Mouse (Mus musculus): ENCODE data around the gene Etnk2. TPM values are rescaled to one million over a fixed set of nuclear protein-coding genes. Genes with fewer than 3 reads are reported as not detected.

The Etnk2 gene
- total RNA-seq, 2 experiments from 2014 or later = 7.8 to 10.2 TPM

DNA sequence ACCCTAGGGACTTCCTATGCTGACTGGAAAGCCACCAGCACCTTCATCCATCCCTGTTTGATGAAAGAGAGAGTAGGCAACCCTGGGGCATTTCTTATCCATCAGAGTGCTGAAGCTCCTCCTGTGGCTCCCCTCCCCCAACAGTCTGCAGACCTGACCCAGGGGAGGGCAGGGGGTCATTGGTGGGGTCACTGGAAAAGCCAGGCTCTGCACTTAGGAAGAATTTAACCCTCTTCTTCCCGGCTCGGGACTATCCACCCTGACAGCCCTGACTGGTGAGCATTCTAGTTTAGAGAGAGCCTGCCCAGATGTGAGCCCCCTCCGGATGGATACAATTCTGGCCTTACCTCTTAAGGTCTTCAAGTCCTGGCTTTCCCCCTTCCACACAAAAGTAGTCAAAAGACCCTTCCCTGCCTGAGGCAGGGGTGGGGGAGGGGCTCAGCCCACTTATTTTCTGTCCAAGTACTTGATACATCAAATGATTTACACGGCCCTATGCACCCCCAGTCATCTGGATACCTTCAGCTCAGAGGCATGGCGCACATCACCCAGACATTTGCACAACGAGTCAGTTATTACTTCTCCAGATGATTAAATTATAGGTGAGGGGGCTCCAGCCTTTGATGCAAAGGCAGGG is 45.6 kb downstream of the Etnk2 start:
- intact Hi-C loops (cut with DNase I) = no loop called here
- no peak for DNase-seq (ENCODE audit: low spot score in 2 of 2)

DNA sequence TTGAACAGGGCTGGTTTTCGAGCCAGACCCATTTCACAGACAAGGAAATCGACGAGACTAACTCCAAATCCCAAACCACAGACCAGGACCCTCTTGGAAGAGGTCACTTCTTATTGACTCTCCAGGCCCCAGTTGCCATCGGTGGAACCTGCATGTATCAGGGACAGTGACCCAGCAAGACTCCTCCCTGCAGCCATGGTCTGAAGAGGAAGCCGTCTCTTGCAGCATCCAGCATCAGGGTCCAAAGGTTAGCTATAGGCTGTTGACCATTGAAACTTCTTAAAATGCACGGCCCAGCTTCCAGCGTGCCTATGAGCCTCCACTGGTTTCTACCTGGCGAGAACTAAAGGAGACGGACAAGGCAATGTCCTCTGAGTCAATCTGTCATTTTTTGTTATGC is 46.4 kb downstream of the Etnk2 start:
- intact Hi-C loops (cut with DNase I) = no loop called here
- DNase-seq (ENCODE audit: low spot score in 2 of 2) = no peak

DNA sequence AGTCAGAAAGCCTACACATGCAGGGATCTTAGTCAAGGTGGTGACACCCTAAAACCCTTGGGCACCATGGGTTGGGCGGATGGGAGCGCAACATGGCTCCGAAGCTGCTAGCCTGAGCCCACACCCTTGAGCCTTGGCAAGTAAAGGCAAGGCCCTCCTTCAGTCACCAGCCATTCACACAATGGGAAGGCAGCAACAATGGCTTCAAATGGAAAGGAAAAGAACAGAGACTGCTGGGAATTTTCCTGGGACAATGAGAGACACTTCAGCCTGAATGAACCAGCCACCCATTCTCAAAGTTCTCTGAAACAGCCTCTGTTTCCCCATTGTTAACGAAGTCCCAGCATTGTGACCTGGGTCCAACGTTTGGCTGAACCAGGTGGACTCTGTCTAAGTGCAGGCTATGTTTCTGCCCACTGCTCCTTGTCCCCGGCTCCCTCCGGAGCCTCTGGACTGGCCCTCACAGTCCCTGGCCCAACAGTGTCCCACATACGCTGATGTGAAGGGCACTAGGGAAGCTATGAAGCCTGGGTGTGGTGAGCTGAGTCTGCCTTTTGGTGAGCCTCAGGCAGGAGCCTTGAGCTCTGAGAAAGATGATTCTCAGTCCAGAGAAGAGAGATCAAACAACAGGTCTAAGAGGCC is 48.3 kb downstream of the Etnk2 start:
- intact Hi-C loops (cut with DNase I) = no loop called here
- no peak for DNase-seq (ENCODE audit: low spot score in 2 of 2)

DNA sequence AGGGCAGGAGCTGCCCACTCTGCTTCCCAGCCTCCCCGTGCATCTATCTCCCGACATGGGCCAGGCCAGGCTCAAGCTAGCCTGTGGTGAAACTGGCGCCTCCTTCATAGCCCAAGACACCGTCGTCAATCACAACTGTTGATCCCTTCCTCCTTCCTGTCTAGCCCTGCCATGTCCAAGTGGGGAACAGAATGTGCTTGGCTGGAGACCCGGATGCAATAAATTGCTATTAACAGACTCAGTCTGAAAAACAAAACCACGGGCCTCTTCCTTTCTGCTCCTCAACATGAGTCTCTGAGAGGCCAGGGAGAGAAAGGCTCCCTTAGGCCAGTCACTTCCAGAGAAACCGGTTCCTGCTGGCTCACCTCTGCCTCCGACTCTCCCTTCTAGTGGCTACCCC is 49.6 kb downstream of the Etnk2 start:
- intact Hi-C loops (cut with DNase I) = no loop called here
- DNase-seq (ENCODE audit: low spot score in 2 of 2) = no peak

DNA sequence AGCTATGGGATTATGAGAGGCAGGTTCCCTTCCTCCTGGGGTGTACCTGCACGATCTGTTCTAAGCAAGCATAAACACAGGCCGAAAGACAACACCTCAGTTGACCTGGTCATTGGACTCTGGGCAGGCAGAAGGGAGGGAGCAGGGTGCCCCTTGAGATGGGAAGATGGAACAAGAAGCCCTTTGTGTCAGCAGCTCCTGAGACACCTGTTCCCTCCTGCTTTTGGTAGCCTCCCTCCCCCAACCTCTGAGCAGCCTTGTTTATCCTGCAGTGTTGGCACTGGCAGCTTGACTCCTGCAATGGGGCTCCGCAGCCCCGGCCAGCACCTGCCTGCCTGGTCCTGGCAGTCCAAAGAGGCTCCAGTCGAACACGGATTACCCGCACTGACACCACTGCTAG is 51.7 kb downstream of the Etnk2 start:
- intact Hi-C loops (cut with DNase I) = no loop called here
- DNase-seq (ENCODE audit: low spot score in 2 of 2) = no peak

DNA sequence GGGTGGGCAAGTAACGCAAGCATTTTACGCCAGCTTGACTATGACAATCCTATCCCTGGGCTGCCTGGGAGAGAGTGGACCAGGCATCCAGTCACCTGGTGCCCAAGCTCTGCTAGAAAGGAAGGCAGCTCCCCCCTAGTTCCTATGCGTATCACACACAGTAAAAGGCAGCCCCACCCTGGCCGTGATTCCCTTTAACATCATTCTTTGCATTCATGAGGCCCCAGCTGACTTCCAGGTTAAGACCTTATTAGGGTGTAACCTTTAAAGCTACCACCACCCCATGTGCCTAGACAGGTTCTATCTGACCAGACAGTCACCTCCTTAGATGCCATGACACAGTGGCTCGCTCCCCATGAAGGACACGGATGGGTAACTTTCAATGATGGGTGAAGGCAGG is 52.1 kb downstream of the Etnk2 start:
- no peak for DNase-seq (ENCODE audit: low spot score in 2 of 2)
- intact Hi-C loops (cut with DNase I) = no loop called here

DNA sequence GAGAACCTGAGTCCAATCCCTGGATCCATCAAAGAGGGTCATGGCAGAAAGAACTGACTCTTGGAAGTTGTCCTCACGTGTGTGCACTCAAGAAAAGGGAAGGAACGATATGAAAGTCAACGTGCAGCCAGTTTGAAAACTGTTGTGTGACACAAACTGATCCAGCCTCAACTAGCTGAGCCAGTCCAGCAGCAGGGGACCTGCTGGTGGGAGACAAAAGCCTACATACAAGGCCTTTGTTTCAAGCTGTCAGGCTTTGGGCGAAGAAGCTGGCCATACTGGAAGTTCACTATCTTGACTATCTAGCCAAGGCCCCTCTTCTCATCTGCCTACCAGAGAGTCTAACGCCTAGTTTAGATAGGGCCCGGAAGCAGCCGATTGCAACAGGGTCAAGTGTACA is 53.1 kb downstream of the Etnk2 start:
- intact Hi-C loops (cut with DNase I) = no loop called here
- DNase-seq (ENCODE audit: low spot score in 2 of 2) = no peak

DNA sequence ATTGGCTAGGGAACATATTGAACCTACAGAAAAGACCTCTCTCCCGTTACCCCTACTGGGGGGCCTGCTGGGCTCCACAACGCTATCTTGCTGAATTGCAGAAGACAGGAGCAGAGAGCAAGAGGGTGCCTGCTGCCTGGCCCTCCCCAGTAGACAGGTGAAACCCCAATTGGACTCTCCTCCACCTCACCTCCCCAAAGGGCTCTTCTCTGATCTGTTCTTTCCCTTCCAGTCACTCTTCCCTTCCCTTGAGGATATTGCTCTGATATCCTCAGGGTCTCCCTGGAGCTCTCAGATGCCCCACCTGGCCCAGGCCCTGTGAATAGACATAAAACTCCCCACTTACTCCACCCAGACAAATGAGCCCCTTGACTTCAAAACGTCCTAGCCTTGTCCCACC is 53.7 kb downstream of the Etnk2 start:
- no peak for DNase-seq (ENCODE audit: low spot score in 2 of 2)
- intact Hi-C loops (cut with DNase I) = no loop called here

DNA sequence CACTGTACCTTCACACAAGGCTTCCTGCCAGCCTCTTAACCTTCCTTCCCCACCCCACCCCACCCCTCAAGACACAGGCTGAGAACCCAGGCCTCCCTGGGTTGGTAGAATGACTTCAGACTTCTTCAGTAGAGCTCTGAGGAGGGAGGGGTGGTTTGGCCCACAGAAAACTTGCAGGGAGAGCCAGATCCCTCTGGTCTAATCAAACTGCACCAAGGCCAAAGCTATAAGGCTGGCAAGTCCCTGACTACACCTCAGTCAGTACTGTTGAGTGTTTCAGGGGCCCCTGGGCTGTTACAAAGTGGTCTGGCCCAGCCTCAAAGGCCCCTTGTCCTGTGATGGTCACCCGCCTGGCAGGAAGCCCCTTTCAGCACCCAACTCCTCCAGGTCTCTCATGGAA is 54.2 kb downstream of the Etnk2 start:
- intact Hi-C loops (cut with DNase I) = no loop called here
- no peak for DNase-seq (ENCODE audit: low spot score in 2 of 2)

DNA sequence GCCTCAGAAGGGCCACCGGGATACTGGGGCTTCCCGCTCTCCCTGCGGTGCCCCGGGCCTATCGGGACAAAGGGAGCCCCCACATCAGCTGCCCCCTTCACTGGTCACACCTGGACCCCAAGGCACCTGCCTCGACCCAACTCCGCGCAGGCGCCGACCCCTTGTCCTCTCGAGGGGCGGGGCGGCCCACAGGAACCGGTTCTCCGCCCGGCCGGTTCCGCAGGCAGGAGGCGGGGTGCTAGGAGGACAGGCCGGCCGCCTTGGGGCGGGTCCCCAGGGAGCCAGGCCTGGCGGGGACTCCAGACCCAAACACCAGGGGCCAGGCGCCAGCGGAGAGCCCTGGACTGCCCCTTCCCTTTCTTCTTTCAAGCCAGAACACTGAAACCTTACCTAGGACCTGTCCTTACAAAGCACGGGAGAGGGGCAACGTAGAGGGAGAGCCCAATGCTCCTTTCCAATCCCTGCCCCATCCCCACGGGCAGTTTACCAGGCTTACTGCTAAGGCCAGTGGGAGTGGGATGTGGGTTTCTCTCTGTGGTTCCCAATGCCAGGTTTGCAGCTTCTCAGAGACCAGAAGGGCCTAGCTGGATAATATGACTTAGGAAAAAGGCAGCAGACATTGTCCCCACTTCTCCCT is 54.9 kb downstream of the Etnk2 start:
- intact Hi-C loops (cut with DNase I) = no loop called here
- DNase-seq (ENCODE audit: low spot score in 2 of 2) = peak; percentile 14 to 24

DNA sequence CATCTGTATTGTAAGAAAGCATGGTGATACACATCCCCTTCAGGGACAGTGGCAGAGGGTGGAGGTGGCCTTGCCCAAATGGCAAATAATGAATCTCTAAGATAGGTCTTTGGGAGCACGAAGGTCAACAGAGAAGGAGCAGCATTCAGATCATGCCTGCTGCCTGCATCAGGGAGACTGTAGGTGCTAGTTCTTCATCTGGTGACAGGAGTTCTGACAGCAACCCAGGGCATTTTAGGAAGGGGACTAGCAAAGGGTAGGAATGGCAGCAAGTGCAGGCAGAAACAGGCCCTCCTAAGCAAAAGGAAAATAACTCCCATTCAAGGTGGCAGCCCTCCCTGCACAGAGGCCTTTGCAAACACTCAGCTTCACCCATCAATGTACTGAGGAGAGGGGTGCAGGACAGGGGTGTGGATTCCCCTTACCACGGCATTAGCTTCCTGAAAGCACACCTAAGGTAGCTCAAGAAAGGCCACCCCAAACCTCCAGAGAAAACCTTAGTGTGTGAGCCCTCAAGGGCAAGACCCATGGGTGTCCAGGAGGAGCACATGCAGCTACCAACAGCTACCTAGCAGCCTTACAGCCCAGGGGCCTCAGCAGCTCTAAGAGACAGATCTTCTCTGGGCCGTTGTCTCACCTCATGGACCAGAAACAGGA is 55.9 kb downstream of the Etnk2 start:
- no peak for DNase-seq (ENCODE audit: low spot score in 2 of 2)
- intact Hi-C loops (cut with DNase I) = no loop called here

DNA sequence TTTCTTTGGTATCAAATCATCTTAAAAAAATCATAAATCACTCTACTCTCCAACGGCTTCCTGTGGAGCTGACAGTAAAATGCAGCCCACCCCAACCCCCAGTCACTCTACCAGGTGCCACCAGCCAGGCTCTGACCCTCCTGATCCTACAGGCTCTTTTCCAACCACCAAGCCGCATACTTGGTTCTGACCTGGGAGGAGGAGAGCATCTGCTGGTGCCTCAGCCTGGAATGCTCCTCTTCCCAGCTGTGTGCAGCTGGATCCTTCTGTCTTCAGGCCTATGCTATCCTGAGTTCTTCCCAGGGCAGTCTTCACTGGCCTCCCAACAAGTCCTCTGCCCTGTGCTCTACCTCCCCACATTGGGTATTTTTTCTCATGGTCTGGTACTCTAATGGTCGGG is 57.1 kb downstream of the Etnk2 start:
- DNase-seq (ENCODE audit: low spot score in 2 of 2) = no peak
- intact Hi-C loops (cut with DNase I) = loop anchor here (5.0 to 10.0 kb wide), 2 partner anchors 33 to 74 kb away; no protein-coding TSS in a partner anchor

DNA sequence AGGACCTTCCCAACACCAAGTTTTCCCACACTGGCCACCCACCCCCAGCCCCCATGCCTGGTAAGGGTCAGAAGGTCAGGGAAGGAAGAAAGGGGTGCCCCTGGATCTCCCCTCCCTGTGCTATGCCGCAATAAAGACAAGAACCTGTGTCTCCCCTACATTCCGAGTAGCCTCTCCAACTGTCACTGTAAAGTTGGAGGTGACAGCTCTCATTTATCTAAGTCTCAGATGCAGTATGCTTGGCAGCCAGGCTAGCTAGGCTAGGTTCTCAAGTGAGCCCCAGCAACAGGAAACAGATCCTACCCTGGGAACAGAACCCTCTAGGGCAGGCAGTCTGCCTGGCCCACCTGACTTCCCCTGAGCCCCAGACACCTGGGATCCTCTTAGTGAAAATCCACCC is 57.7 kb downstream of the Etnk2 start:
- intact Hi-C loops (cut with DNase I) = loop anchor here (5.0 to 10.0 kb wide), 2 partner anchors 34 to 74 kb away; no protein-coding TSS in a partner anchor
- no peak for DNase-seq (ENCODE audit: low spot score in 2 of 2)

DNA sequence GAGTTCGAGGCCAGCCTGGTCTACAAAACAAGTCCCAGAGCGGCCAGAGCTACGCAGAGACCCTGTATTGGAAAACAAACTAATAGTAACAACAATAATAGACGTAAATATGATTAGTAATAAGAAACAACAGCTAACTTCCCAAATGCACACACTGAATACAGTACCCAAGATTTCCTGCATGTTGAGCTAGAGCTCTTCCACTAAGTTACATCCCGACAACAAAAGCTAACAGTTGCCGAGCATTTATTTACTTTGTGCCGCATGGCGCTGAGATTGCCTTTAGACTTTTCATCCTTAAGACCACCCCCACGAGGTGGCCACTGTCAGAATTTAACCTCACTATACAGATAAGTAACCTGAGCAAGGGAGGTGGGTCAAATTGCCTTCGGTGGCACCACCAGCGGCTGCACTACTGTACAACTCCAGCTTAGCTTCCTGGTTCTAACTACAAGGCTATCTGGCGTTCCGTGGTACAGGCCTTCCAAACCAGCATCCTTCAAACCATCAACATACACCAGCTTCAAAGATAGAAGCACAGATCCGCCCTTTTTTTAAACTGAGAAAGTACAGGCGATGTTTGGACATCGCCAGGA is 58.7 kb downstream of the Etnk2 start:
- DNase-seq (ENCODE audit: low spot score in 2 of 2) = no peak
- intact Hi-C loops (cut with DNase I) = loop anchor here (5.0 to 10.0 kb wide), 2 partner anchors 35 to 73 kb away; no protein-coding TSS in a partner anchor

DNA sequence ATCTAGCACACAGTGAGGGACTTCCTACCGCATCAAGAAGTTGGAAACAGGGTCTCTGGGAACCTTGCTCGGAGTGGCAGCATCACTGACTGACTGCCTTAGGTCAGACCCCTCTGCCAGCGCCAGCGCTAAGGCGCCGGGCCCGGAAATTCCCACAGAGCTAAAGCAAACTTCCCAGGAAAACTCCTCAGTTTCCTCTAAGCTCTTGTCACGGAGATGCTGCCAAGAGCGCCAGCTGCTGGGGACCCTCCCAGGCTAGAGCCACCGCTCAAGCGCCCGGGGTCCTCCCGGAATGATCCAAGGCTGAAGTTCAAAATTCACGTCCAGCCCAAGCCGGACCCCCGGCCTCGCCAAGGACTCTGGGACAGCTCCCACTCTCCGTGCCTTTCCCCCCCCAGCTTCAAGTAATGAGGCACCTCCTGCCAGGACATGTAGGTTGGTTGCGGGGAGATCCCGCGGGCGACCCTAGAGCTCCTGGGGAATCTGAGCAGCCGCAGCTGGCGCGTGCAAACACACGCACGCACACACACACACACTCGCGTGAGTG is 59.3 kb downstream of the Etnk2 start:
- DNase-seq (ENCODE audit: low spot score in 2 of 2) = no peak

DNA sequence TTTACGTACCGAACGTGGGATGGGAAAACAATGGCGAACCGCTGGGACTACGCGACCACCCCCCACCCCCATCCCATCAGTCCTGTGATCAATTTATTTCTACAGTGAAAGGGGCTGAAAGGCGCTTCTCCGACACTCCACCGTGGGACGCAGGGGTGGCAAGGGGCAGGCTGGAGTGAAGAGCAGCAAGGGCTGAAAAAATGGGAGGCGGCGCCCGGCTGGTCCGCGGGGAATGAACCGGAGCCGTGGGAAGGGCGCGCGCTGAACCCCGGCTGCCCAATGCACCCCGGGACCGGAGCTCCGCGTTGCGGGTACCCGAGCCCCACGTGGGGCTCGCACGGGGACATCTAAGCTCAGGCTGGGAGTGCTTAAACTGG is 59.8 kb downstream of the Etnk2 start:
- DNase-seq (ENCODE audit: low spot score in 2 of 2) = no peak
- intact Hi-C loops (cut with DNase I) = loop anchor here (1.0 to 10.0 kb wide), 3 partner anchors 36 to 187 kb away; partner anchors contain the start of gene Snrpe

More for the DNA sequence above, 59.3 kb downstream of the Etnk2 start:
- intact Hi-C loops (cut with DNase I) = loop anchor here (1.0 to 10.0 kb wide), 3 partner anchors 35 to 188 kb away; partner anchors contain the start of gene Snrpe

DNA sequence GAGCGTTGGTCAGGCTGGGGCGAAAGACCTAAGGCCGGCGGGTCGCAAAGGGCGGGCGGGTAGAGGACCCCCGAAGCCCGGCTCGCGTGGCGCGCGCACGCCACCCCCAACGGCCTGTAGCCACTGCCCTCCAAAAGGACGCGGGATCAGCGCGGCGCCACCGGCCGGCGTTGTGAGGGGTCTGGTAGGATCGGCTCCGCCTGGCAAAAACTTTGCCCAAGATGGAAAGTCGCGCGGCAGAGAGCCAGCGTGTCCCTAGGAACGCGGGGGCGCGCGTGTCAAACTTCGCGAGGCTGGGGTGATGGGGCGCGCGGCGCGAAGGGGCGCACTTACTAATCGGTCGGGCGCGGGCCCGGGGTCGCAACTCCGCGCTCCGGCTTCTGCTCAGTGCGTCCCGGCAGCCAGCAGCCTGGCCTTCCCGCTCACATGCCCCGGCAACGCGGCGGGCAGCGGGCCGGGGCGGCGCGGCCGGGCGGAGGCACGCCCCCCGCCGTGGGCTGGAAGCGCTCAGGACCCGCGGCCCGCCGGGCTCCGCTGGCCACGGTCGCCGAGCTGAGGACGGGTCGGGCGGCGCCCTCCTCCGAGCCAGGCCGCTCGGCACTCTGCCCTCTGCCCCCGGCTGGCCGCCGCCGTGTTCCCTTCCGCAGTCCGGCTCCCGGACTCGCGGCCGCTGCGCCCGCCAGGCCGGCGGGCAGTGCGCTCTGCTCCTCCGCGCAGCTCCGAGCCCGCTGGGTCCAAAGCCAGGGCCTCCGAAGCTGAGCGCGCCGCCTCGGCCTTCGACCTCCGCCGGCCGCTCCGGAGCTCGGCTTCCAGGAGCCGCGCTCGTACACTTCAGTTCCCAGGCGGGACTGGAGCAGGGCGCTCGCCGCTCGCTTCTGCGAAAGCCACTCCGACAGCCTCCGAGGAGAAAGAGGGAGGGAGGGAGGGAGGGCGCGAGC is 60.4 kb downstream of the Etnk2 start, which contains the start of gene Sox13:
Gene Sox13, minus strand, starts transcription at position 835 of the 938 bp plus-strand sequence.
- peak; percentile 30 to 41 for DNase-seq (ENCODE audit: low spot score in 2 of 2)
- intact Hi-C loops (cut with DNase I) = loop anchor here (1.0 to 10.0 kb wide), 3 partner anchors 37 to 186 kb away; partner anchors contain the start of gene Snrpe

DNA sequence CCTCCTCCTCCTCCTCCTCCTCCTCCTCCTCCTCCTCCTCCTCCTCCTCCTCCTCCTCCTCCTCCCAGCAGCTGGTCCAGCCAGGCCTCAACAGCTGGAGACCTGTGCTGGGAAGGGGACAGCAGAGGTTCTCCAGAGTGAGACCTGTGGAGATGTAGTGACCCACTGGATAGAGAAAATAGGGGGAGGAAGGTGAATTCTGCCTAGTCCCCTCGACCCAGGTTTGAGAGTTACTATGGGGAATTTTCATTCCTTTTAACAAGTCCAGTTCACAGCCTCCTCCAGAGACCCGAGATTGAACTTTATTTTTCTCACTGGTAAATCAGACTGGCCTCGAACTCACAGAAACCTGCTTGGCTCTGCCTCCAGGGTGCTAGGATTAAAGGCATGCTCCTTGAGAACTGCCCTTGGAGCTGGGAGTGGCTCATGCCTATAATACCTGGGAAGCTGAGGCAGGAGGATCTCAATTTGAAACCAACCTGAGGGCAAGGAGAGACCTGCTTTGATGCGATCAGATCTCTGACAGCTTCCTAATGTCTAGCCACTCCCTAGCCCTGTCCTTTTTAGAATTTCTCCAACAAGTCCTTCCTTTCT is 61.3 kb downstream of the Etnk2 start:
- no peak for DNase-seq (ENCODE audit: low spot score in 2 of 2)
- intact Hi-C loops (cut with DNase I) = loop anchor here (5.0 to 10.0 kb wide), 2 partner anchors 37 to 70 kb away; no protein-coding TSS in a partner anchor
